Mouse (Mus musculus): ENCODE measurements around the gene Tspan4. TPM values are rescaled to one million over a fixed set of nuclear protein-coding genes. Genes with fewer than 3 reads are reported as not detected.

Tspan4 gene
- total RNA-seq, 2 experiments from 2014 or later, result 1.5 to 3.3 TPM

DNA sequence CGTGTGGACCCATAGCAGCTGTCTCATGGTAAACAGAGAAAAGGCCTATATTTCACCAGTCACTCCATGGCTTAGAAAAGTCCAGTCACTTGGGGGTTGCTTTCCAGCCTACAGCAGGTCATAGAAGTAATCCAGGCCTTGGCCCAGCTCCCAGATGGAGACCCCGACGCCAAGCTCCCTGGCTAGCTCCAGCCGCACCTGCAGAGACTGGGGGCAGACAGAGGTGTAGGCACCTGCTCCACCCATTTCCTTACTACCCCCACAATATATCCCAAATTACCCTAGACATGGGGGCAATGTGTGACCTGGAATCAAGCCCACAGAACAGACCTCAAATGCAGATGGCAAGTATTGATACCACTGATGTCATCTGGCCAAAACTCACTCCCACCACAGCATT is 20.9 kb downstream of the Tspan4 start:
- no peak for ATAC-seq (ENCODE audit: poor library complexity, severe bottlenecking)

DNA sequence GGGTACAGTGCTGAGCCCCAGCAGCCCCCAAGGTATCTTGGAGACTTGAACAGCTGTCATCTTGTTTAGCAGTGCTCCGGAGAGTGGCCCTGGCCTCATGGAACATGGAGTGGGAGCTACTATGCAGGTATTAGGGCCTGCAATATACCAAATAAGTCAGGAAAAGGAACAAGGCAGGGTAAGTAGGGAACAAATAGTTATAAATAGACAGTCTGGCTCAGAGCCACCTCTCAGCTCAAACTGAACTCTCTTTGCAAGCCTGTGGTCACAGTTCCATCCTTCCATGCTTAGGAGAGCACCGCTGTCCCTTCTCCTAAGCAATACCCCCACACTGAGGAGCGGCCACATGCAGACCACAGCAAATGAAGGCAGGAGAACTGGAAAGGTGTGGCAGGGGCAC is 22.6 kb downstream of the Tspan4 start:
- no peak for ATAC-seq (ENCODE audit: poor library complexity, severe bottlenecking)

DNA sequence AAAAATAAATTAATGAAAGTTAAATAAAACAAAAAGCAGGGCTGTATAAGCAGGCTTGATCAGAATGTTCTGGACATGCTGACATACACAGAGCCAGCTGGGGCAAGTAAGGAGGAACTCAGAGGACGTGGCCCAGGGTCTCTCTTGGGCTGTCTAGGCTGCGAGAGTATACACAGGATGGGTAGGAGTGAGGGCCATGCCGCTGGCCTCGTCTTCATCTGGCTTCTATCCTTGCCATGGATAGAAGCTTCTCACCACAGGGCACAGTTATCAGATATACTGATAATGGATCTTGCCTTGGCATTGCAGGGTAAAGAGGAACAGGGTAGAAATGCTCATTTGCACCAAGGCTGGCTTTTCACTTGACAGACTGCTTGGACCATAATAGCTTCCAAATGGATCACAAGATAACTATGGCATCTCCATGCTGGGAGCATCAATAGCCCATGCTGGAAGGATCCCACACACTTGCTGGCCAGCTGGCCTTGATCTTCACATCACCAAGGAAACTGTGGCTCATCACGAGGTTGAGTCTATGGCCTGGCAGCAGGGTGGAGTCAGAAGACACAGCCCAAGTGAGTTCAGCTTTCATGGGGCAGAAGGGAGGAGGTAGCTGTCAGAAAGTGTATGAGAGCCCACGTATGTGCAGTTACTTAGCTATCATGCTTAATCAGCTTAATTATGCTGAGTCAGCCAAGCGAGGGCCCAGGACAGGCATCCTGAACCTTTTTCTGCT is 26.9 kb downstream of the Tspan4 start:
- ATAC-seq (ENCODE audit: poor library complexity, severe bottlenecking), result no peak

DNA sequence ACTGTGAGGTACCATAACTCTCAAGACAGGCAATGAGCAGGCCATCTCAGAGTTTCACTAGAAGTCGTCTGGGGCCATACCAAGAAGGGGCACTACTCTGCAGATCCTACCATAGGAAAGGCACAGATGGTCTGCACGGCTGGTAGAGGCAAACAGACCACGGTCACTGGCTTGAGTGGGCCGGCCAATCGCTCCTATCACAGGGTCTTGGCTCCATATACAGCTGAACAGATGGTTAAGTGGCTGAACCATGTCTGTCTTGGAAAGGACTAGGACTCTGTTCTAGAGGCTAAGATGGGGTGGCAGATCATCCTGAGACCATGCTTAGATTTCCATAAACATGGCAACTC is 27.5 kb downstream of the Tspan4 start:
- no peak for ATAC-seq (ENCODE audit: poor library complexity, severe bottlenecking)

DNA sequence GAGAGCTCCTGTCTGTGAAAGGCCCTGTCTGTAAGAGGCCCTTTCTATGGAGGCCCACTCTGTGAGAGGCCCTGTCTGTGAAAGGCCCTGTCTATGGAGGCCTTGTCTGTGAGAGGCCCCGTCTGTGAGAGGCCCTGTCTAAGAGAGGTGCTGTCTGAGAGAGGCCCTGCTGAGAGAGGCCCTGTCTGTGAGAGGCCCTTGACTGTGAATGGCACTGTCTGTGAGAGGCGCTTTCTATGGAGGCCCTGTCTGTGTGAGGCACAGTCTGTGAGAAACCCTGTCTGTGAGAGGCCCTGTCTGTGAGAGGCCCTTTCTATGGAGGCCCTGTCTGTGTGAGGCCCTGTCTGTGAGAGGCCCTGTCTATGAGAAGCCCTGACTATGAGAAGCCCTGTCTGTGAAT is 31.2 kb downstream of the Tspan4 start:
- no peak for ATAC-seq (ENCODE audit: poor library complexity, severe bottlenecking)

DNA sequence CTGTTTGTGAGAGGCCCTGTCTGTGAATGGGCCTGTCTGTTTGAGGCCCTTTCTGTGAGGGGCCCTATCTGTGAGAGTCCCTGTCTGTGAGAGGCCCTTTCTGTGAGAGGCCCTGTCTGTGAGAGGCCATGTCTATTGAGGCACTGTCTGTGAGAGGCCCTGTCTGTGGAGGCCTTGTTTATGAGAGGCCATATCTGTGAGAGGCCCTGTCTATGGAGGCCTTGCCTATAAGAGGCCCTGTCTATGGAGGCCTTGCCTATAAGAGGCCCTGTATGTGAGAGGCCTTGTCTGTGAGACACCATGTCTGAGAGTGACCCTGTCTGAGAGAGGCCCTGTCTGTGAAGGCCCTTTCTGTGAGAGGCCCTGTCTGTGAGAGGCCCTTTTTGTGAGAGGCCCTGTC is 33.1 kb downstream of the Tspan4 start:
- ATAC-seq (ENCODE audit: poor library complexity, severe bottlenecking), result no peak

DNA sequence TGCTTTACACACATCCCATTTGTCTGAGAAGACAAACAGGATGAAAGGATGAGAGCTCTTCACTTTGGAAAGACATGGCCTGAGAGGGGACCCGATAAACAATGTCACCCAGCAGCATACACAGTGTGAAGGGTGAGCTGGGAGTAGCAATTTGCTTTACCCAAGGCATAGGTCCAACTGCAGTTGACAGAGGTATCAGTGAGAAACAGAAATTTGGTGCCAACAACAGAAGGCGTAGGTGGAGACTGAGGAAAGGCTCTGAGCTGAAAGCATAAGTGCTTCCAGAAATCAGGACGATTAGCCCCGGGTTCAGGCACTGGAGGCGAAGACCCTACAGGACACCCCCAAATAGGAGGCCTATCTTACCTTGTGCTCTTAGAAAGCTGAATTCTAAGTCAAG is 35.2 kb downstream of the Tspan4 start:
- ATAC-seq (ENCODE audit: poor library complexity, severe bottlenecking), result no peak

DNA sequence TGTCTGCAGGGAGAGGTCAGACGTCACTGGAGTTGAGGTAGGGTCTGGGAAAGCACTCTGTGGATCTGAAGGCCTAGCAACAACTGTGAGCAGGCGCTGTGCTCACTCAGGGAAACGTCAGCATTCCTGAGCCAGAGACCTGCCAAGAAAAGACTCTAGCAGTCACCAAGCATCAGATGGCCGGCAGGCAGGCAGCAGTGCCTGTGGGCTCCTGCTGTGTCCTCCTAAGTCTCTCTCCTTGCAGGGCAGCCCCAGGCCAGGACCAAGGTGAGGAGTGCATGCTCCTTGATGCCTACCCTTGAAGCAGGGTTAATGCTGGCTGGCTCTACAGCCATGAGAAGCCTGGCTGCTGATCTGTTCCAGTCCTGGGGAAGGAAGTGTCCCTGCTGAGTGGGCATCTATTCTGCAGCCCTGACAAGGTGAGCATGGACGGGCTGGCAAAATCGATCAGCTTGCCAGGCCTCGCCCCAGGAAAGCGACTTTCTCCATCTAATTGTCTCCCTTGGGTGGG is 35.7 kb downstream of the Tspan4 start:
- no peak for ATAC-seq (ENCODE audit: poor library complexity, severe bottlenecking)

DNA sequence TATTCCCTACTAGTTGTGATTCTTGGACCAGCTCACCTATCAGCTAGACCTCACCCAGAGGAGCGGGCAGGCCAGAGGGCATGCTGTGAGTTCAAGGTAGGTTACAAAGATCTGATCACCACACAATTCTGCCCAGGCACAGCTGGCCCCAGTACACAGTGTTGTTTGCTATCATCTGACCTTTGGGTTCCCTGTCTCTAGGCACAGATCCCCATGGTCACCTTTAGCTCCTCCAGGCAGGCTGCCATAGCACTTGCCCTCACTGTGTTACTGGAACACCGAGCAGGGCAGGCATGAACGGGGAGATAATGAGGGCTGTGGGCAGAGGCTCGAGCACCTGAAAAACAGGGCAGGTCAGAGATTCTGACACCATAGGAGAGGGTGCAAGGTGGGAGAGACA is 42.6 kb downstream of the Tspan4 start:
- ATAC-seq (ENCODE audit: poor library complexity, severe bottlenecking), result no peak

DNA sequence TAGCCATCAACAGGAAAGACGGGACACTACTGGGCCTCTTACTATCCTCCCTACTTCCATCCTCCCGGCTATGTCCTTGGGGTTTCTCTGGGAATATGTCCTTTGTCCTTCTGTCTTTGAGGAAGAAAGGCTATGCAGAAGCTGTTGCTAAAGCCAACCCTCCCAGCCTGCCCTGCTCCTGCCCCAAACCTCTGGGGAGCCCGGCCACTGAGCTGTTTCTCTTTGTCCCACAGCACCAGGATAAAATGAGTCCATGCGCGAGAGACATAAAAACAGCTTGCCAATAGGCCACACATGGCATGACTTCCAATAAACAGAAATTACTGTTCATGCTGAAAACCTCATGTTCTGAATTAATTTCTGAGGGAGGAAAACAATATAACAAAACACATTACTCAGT is 43.3 kb downstream of the Tspan4 start:
- ATAC-seq (ENCODE audit: poor library complexity, severe bottlenecking), result no peak

DNA sequence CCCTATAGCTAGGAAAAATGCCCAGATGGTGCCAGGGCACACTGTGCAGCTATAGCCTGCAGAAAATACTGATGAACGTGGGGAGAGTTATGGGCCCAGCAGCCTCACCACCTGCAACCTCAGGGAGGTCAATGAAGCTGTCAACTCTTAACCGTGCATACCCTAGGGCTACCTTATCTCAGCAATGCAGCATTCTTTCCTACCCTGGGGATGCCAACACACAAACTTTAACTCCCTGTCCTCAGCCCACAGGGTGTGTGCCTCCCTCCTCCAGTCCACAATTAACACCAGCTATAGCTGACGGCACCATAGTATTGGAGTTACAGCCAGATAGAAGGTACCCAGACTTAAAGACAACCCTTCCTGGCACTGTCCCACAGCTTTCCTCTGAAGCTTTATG is 43.9 kb downstream of the Tspan4 start:
- no peak for ATAC-seq (ENCODE audit: poor library complexity, severe bottlenecking)

DNA sequence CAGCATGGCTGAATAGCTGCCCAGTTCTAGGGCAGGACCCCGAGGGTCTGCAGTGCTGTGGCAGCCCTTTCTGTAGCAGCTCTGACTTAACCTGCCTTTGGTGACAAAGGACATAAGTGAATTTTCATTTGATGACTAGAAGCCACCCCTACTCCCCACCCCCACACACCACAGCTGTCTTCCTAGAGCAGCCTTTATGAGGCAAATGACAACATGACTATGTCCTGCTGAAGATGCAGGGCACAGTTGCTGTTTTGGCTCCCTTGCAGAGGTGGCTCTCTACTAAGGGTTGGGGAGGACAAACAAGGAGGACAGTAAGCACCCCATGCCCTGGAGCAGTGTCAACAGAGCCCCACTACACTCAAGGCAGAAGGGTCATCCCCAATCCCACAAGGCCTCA is 44.8 kb downstream of the Tspan4 start:
- ATAC-seq (ENCODE audit: poor library complexity, severe bottlenecking), result no peak

DNA sequence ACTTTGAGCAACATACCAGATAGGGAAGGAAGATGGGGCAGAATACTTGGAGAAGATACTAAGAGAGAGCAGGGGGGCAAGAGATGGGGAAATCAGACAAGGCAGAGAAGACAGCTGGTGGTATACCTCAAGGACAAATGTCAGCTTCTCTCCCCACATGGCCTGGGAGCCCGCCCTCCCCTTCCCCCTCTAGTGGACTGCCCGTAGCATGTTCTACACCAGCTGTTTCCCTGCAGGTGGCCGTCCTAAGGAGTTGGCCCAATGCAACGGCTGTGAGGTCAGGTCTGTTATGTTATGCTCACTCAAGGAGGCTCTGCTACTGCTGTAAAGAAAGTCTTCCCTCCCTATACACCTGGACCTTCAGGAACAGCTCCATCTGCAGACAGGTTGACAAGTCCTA is 48.0 kb downstream of the Tspan4 start:
- no peak for ATAC-seq (ENCODE audit: poor library complexity, severe bottlenecking)

DNA sequence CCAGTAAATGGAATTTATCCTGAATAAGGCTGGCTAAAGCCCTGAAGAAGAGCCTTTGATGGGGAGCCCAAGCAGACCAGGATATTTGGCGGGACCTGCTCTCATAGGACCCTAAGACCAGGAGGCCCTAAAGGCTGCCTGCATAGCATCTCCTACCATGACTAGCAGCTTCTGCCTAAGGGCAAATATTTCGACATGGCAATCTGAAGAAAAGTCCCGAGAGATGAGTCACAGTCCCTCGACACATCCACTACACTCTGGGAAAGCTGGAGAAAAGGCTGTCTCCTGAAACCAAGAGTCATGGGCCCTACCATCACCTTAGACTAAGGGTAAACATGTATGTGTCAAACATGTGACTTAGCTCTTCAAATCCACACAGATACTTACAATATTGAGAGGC is 49.2 kb downstream of the Tspan4 start:
- ATAC-seq (ENCODE audit: poor library complexity, severe bottlenecking), result no peak

DNA sequence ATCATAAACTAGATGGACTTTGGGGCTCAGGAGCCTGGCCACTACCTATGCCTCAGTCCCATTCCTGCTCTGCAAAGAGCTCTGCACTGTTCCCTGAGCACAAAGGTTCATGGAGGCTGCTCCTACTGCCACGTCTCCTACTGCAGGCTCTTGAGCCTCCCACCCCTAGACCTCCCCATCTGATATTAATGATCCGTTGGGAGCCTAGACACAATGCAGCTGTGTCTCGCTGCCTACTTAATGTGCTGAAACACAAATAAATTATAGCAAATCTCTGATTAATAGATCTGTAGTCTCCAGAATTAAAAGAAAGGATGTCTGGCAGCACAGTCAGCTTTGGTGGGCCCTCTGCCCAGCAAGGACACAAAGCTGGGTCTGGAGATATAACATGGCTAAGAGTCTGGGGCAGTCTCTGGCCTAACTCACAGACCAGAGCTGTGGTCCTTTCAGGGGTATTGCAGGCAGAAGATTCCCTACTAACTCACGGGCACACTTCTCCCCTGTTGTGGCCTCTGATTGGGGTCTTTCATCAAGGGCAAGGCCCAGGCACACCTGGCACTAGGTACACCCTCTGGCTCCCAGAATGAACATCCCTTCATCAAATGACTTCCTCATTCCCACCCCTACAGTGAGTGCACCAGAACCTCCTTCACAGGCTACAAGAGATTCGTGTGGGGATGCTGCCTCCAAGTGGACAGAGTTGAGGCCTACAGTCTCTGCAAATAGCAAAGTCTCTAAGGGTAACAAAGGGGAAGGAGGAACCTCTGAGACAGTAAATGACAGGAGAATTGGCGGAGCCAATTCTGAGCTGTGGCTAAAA is 49.9 kb downstream of the Tspan4 start:
- ATAC-seq (ENCODE audit: poor library complexity, severe bottlenecking), result peak; percentile 99

DNA sequence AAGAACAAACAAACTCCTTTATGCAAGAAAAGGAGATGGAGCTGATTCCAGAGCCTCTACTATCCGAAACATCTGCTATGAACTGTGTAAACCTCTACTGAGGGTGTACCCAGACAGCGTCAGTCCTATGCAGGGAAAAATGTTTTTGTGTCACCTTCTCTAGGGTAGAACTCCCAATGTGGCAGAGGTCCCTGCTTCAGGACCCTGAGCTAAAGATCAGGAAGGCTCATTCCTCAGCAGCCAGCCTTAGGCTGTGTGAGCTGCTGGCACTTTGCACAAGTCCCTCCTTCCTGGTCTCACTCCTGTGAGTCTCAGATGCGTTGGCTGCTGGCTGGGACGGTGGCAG is 50.5 kb downstream of the Tspan4 start:
- ATAC-seq (ENCODE audit: poor library complexity, severe bottlenecking), result peak; percentile 17; the same call in 1 of the 2 replicates

DNA sequence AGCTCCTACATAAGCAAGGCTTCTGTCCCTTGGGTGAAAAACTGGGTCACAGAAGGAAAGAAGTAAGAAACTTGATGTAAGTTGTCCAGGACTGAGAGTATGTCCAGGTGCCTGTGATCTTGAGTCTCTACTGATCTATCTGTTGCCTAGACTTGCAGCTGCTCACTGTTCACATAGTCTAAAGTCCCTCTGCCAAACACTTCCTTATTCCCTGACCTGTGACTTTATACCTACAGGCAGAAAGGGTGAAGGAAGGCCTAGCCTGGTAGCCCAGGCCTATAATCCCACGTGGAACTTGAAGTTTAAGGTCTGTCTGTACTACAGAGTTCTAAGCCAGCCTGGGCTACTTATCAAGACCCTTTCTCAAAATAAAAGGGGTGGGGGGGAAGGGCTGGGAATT is 60.5 kb downstream of the Tspan4 start:
- ATAC-seq (ENCODE audit: poor library complexity, severe bottlenecking), result no peak

DNA sequence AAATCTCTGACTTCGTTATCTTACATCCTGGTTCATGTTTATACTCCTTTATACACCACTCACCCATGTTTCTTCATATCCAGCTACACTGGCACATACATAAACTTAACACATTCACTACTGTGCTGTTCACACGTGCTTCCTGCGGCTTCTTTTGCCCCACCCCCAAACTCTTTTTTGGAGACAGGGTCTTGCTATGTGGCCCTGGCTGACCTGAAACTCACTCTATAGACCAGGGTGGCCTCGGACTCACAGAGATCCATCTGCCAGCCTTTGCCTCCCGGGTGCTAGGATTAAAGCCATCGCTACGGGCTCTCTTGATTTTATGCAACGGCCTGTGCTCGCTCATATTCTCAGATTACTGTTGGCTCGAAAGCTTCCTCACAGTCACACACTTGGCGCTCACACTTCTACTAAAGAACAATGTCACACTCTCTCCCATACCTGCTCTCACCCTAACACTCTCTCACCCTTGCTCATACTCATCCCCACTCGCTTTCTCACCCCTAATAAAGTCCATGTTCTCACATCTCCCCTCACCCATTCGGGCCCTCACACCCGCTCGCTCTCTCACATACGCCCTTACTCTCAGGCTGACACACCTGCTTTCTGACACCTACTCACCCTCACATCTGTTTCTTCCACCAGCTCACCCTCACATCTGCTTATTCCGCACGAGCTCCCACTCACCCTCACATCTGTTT is 64.0 kb downstream of the Tspan4 start:
- ATAC-seq (ENCODE audit: poor library complexity, severe bottlenecking), result no peak

DNA sequence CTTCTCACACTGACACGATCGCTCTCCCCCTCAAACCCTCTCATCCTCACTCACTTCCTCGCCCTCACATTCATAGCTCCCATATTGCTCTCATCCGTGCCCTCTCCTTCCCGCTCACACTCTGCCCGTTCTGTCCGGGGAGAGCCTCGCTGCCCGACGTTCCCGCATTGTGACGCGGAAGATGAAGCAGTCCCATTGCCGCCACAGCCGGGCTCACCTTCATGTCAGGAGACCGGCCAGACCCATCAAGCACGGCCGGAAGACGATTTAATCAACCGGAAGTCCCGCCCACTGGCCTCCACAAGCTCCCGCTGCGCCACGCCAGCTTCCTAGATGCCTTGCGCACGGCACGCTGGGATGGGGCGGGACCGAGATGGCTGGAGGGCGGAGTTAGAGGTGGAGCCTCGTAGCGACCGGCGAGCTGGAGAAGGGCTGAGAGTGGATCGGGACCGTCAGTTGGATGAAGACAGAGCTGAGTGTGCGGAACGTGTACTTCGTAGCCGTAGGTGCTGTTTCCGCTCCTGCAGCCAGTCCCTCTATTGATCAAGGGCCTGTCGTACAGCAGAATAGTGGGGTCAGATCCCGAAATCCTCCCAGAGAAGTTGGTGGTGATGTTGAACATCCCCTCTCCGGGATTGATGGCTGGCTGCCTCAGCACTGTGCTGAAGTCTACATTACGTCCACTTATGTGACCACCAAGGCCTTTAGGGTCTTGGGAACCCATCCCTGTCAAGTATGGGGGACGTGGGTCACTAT is 64.7 kb downstream of the Tspan4 start, which contains the start of gene Chid1:
TSS of gene Chid1 (minus strand) at position 302 of the 756 bp plus-strand sequence.
- peak; percentile 88 for ATAC-seq (ENCODE audit: poor library complexity, severe bottlenecking)

DNA sequence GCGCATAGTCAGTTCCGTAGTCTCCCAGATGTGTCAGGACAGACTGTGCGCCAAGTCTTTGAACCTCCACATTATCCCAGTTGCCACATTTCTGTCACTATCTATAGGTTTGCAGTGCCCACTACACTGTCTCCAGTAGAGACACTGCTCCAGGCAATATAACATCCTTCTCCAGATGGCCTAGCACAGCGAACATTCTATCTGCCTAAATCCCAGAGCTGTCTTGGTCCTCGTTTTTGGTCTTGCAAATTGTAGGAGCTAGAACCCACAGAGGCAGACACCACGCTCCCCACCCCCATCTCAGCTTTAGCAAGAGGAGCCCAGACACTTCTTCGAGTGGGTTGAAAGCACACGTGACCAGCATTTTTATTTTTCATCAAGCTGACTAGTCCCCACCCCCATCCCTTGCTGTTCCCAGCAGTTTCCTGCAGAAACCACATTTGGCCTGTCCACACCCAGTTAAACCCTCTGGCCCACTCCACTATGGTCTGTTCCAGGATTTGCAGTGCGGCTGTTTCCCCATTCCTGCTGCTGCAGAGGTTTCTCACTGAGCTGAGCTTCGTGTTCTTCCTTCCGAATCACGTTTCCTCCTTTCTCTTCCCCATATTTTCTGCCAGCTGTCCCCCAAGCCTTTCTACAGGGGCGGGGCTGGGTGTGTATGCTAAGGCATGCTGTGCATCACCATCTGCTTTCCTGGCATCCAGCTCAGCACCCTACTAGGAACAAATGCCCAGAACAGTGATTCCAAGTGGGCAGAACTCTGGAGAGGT is 65.5 kb downstream of the Tspan4 start:
- peak; percentile 70 for ATAC-seq (ENCODE audit: poor library complexity, severe bottlenecking)
